Mouse (Mus musculus) kidney, postnatal 0 days (tissue): ENCODE data around the gene Rora. TPM values are rescaled to one million over a fixed set of nuclear protein-coding genes. Genes with fewer than 3 reads are reported as not detected.
A peak's percentile ranks its signal among the peaks of the same experiment; 100 is the strongest.

Source experiments
- ATAC-seq: fragments of 200-750 bp; cut with Nextera tagmentation; replicated peaks from 2 replicates; pipeline ENCODE4 v1.8.0; 2017; ENCODE audit warnings: low read depth, moderate number of reproducible peaks, moderate TSS enrichment, moderate library complexity; ENCODE audit not compliant: low FRiP score
- DNase-seq: peaks from one replicate; pipeline ENCODE4 v3.0.0-alpha.2; 2016; ENCODE audit warnings: low spot score
- H3K27ac ChIP-seq: fragments of 300-500 bp; sonication (generic); 2 replicates; pipeline ENCODE4 v1.5.1; 2014; ENCODE audit warnings: mild to moderate bottlenecking
- H3K27me3 ChIP-seq: fragments of 300-500 bp; sonication (generic); 2 replicates; pipeline ENCODE4 v1.6.1; 2014; ENCODE audit warnings: low read length, mixed read lengths; ENCODE audit not compliant: insufficient read depth
- H3K36me3 ChIP-seq: fragments of 300-500 bp; sonication (generic); 2 replicates; pipeline ENCODE4 v1.6.1; 2014; ENCODE audit warnings: low read length, mixed read lengths; ENCODE audit not compliant: insufficient read depth
- H3K4me1 ChIP-seq: fragments of 300-500 bp; sonication (generic); replicated peaks from 2 replicates; pipeline ENCODE4 v1.6.1; 2014; ENCODE audit warnings: antibody characterized with exemption, low read length, mixed read lengths; ENCODE audit not compliant: insufficient read depth
- H3K4me2 ChIP-seq: fragments of 300-500 bp; sonication (generic); 2 replicates; pipeline ENCODE4 v1.6.1; 2014; ENCODE audit warnings: mild to moderate bottlenecking, low read length, moderate library complexity, mixed read lengths
- H3K4me3 ChIP-seq: fragments of 300-500 bp; sonication (generic); replicated peaks from 2 replicates; pipeline ENCODE4 v1.5.1; 2014; ENCODE audit warnings: low read depth, low read length
- H3K9ac ChIP-seq: fragments of 300-500 bp; sonication (generic); 2 replicates; pipeline ENCODE4 v1.6.1; 2014; ENCODE audit warnings: low read depth, low read length
- H3K9me3 ChIP-seq: fragments of 300-500 bp; sonication (generic); replicated peaks from 2 replicates; pipeline ENCODE4 v1.6.1; 2016; ENCODE audit warnings: low read length, inconsistent platforms, mixed read lengths
- CTCF ChIP-seq: IDR thresholded peaks from 2 replicates; pipeline ENCODE4 v1.5.1; 2016; ENCODE audit warnings: antibody characterized with exemption, low read depth, mild to moderate bottlenecking, moderate library complexity
- WGBS: fragments of 180-500 bp; shearing (Covaris S2); extraction: QIAGEN DNeasy Blood & Tissue Kit; methylation state at CpG from one replicate; pipeline ENCODE4 v1.1.7; 2014; 5-methylcytosine and 5-hydroxymethylcytosine counted together
- polyA plus RNA-seq: library from polyadenylated mRNA; unstranded; fragments of >200 nt; fragmentation: Nextera tagmentation; extraction: Ambion mirVana; gene quantifications from 2 replicates; pipeline ENCODE4 v1.2.1, GENCODE M21; 2015

Gene Rora
- polyA plus RNA-seq, 1 experiment from 2014 or later: 9.8 TPM

DNA sequence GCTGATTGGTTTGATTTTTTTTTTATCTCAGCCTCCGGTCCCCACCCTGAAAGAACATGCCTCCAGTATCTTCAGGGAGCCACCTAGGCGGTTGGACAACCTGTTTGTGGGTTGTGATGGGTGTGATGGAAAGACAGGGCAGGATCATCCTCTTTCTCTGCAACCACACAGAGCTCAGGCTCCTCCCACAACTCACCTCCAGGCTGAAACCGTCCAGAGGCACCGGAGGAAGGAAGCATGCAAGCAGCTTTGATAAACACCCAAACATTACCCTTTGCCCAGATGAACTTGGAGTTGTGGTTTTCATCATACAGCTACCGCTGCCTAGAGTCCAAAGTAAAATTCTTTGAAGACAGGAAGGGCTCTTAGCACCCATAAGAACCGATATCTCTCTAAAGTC, 520.5 kb downstream of the Rora start:
- Histone ChIP-seq H3K27me3 (no peaks in the 10 kb centered on the region), H3K36me3 (no peaks in the 10 kb centered on the region), H3K9me3 (no peaks in the 10 kb centered on the region), H3K4me1 (no peaks in the 10 kb centered on the region; the same call in none of the 2 replicates), H3K9ac (no peak overlapping the region), H3K4me3 (no peak overlapping the region), H3K27ac (no peak overlapping the region), H3K4me2 (no peak overlapping the region)
- ATAC-seq: no peak
- no peak for DNase-seq
- TF ChIP-seq CTCF: no peak
- 56% methylated on average over 6 of the region's 6 CpGs for WGBS

DNA sequence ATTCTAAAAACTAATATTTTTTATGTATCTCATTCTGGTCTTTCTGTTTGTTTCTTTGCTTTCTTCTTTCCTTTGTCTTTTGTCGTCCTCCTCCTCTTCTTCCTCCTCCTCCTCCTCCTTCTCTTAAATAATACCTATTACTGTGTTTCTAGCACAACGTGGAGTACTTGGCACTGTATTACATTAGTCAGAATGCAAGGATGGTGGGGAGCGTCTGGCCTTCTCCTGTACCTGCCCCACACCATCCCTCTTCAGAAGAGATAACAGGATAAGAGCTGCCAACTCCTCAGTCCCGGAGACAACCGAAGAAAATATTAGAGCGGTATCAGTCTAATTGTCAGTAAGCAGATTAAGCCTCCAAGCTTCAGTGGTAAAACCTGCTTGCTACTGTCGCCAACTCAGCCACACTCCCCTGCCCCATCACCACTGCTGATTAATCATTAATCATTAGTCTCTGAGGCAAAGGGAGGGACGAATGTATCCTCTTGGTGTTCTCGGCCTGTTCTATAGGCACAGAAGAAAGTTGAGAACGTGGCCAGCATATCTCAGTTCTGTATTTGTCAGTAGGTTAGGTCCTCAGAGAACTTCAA, 521.0 kb downstream of the Rora start:
- ATAC-seq: no peak
- Histone ChIP-seq H3K27me3 (no peaks in the 10 kb centered on the region), H3K4me1 (no peaks in the 10 kb centered on the region; the same call in none of the 2 replicates), H3K4me2 (no peak overlapping the region), H3K9ac (no peak overlapping the region), H3K27ac (no peak overlapping the region), H3K36me3 (no peaks in the 10 kb centered on the region), H3K4me3 (no peak overlapping the region), H3K9me3 (no peaks in the 10 kb centered on the region)
- DNase-seq: no peak
- WGBS: 56% methylated on average over 10 of the region's 10 CpGs
- no peak for TF ChIP-seq CTCF

DNA sequence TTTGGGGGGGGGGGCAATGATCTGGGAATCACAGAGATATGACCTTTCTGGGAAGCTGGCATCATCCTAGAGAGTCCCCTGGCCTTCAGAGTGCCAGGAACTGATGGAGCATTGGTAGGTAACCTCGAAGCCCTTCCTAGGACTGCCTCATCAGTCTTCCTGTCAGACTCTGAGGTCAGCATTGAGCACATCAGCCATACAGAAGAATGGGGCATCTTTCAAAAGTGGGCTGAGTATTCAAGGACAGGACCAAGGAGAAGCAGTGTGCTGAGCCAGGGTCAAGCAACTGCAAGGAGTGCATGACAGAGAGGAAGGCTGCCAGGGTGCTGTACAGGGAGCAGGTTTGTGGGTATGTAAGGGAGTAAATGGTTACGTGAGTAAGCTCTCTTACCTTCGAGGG, 523.4 kb downstream of the Rora start:
- H3K4me2 ChIP-seq: no peak overlapping the region
- peaks cover 5% of the 10 kb centered on the region for H3K4me1 ChIP-seq
- 76% methylated on average over 3 of the region's 3 CpGs for WGBS
- no peaks in the 10 kb centered on the region for H3K27me3 ChIP-seq
- ATAC-seq: no peak
- no peak for DNase-seq
- no peak for TF ChIP-seq CTCF
- no peaks in the 10 kb centered on the region for H3K36me3 ChIP-seq
- no peak overlapping the region for H3K4me3 ChIP-seq
- no peak overlapping the region for H3K27ac ChIP-seq
- no peak overlapping the region for H3K9ac ChIP-seq
- no peaks in the 10 kb centered on the region for H3K9me3 ChIP-seq

DNA sequence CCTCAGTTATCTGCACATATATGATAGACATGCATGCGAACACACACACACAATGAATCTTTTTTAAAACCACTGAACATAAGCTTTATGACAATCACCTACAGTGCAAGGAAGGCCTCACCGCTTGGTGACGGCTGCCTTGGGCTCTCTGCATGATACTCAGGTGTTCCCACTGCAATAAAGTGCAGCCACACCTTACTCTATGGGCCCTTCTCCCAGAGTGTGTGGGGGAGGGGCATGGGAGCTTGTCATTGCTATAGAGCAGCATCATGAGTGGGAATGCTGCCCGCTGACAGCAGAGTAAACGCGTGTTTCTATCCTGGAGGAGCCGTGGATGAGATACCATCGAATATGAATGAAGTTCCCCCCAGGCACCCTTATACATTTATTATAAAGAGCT, 525.6 kb downstream of the Rora start:
- Histone ChIP-seq H3K27me3 (no peaks in the 10 kb centered on the region), H3K36me3 (no peaks in the 10 kb centered on the region), H3K9ac (no peak overlapping the region), H3K27ac (no peak overlapping the region), H3K4me3 (no peak overlapping the region), H3K4me1 (peaks cover 8% of the 10 kb centered on the region; the same call in 1 of the 2 replicates), H3K4me2 (no peak overlapping the region), H3K9me3 (no peaks in the 10 kb centered on the region)
- TF ChIP-seq CTCF: no peak
- DNase-seq: no peak
- WGBS: 95% methylated on average over 8 of the region's 8 CpGs
- ATAC-seq: no peak

DNA sequence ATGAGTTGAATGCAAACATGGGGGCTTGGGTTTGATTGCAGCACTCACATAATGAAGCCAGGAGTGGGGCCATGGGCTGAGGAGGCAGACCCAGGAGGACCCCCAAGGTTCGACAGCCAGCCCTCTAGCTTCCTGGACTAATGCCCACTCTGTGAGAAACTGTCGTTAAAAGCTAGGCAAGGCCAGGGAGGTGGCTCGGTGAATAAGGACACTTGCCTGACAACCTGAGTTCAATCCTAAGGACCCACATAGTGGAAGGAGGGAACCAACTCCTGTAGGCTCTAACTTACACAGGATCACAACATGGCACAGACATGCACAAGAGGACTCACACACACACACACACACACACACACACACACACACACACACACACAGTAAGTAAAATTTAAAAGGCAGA, 527.4 kb downstream of the Rora start:
- DNase-seq (peak; percentile 35), ATAC-seq (no peak)
- H3K4me3 ChIP-seq: no peak overlapping the region
- TF ChIP-seq CTCF: no peak
- H3K27ac ChIP-seq: peak overlapping the region; percentile 50; the same call in 1 of the 2 replicates
- WGBS: 23% methylated on average over 3 of the region's 3 CpGs
- no peaks in the 10 kb centered on the region for H3K27me3 ChIP-seq
- no peak overlapping the region for H3K9ac ChIP-seq
- peaks cover 8% of the 10 kb centered on the region; the same call in 1 of the 2 replicates for H3K4me1 ChIP-seq
- no peaks in the 10 kb centered on the region for H3K9me3 ChIP-seq
- no peak overlapping the region for H3K4me2 ChIP-seq
- H3K36me3 ChIP-seq: no peaks in the 10 kb centered on the region

DNA sequence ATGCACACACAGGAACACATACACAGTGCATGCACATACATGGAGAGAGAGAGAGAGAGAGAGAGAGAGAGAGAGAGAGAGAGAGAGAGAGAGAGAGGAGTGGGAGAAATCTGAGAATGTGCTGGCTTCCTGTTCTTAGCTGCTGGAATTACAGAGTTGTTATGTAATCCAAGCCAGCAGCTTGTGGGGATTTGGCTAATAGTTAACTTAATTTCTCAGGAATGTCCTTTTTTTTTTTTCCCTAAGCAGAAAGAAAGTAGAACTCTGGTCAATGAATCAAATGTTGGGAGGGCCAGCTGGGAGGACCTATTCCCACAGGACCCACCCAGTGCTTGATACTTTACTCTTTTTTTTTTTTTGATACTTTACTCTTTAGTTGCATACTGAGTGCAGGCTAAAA, 527.8 kb downstream of the Rora start:
- Histone ChIP-seq H3K36me3 (no peaks in the 10 kb centered on the region), H3K9ac (no peak overlapping the region), H3K27ac (peak overlapping the region; percentile 50; the same call in 1 of the 2 replicates), H3K9me3 (no peaks in the 10 kb centered on the region), H3K27me3 (no peaks in the 10 kb centered on the region), H3K4me1 (peaks cover 8% of the 10 kb centered on the region; the same call in 1 of the 2 replicates), H3K4me3 (no peak overlapping the region), H3K4me2 (no peak overlapping the region)
- no peak for TF ChIP-seq CTCF
- peak; percentile 61 for ATAC-seq
- DNase-seq: peak; percentile 92

DNA sequence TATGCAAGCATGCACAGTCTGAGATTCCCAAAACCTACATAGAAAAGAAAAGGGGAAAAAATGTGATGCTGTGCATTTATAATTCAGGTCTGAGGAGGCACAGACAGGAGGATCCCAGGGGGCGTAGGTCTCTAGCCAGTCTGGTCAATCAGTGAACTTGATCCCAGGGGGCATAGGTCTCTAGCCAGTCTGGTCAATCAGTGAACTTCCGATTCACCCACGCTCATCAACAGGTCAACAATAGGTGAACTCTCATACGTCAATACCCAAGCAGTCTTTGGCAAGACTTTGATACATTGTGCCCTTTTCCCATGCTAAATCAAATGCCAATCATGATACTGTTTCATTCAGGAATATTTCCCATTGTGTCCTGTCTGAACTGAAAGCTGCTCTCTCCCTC, 530.3 kb downstream of the Rora start:
- no peak for ATAC-seq
- Histone ChIP-seq H3K4me2 (no peak overlapping the region), H3K4me1 (peaks cover 8% of the 10 kb centered on the region; the same call in 1 of the 2 replicates), H3K36me3 (no peaks in the 10 kb centered on the region), H3K27me3 (no peaks in the 10 kb centered on the region), H3K4me3 (no peak overlapping the region), H3K9me3 (no peaks in the 10 kb centered on the region), H3K27ac (no peak overlapping the region), H3K9ac (no peak overlapping the region)
- no peak for DNase-seq
- 76% methylated on average over 4 of the region's 4 CpGs for WGBS
- no peak for TF ChIP-seq CTCF
